Mouse (Mus musculus) CD4-positive helper T cell, adult 2 months (primary cell): ENCODE measurements around the gene Hapln2.
A peak's percentile ranks its signal among the peaks of the same experiment; 100 is the strongest.

Source experiments
- DNase-seq: peaks from one replicate; pipeline ENCODE4 v3.0.0-alpha.2; 2012; ENCODE audit warnings: low read depth, missing footprints, low spot score

The Hapln2 gene

DNA sequence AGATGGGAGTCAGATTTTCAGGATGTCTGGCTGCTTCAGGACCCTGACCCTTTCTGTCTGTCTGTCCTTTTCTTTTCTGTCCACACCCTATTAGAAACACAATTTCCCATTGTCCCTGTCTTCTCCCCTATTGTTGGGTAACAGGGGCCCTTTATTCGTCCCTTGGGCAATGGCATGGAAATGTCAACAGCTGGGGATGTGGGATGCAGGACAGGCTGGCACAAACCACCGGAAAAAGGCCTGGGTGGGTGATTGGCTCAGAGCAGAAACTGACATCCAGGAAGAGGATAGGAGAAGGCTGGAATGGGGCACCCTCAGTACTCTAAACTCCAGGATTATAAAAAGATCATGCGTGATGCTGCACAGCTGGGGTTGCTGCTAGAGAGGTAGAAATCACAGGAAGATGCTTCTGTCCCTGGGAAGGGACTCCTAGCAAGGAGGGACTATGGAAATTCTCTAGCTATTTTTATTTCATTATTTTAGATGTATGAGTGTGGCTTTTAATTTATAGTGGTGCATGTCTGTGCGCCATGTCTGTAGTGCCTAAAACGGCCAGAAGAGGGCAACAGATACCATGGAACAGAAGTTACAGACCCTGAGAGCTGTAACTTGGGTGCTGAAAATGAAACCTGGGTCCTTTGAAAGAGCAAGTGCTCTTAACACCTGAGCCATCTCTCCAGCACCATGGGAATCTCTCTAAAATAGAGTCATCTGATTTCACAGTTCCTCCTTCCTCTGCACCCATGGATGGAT, at the start of gene Hapln2:
Hapln2 (minus strand) TSS at position 150 of the 753 bp plus-strand sequence.
- peak; percentile 8 for DNase-seq

GRCm38 (mm10) chr3:88074766-88075165, 47.4 kb upstream of the Hapln2 start:
- DNase-seq: no peak

- DNase-seq: no peak
These were observed 47.0 kb upstream of the Hapln2 start for GRCm38 (mm10) chr3:88074351-88074750.

DNA sequence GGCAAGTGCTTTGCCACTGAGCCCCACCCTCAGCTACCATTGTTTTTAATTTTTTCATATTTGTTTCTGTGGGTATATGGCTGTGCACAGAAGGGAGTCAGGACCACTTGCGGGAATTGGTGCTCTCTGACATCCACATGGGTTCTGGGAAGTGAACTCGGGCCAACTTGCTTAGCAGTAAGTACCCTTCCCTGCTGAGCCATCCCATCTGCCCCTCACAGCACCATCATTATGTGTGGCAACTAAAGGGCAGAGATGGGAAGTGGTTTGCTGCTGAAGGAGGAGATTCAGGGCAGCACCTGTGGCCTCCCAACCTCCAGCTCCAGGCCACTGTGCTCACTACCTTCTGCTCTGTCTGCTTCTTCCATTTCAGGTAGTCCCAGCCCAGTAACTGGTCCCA, 46.2 kb upstream of the Hapln2 start:
- no peak for DNase-seq

DNA sequence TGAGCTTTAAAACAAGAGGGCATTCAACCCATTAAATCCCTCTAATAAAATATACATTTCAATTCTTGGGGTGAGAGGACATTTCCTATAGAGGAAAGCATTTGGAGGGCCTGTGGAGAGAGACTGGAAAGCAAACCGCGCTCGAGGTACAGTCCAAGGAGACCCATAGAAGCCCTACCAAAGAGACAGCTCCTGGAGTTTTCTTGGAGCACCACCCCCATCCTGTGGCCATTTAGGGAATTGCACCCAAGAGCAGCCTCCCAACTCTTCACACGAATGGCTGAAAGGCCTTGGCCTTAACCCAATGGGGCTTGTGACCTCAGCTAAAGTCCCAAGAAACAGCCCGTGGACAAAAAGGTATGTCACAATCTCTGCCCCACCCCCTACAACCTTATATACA, 44.4 kb upstream of the Hapln2 start:
- DNase-seq: peak; percentile 73

DNA sequence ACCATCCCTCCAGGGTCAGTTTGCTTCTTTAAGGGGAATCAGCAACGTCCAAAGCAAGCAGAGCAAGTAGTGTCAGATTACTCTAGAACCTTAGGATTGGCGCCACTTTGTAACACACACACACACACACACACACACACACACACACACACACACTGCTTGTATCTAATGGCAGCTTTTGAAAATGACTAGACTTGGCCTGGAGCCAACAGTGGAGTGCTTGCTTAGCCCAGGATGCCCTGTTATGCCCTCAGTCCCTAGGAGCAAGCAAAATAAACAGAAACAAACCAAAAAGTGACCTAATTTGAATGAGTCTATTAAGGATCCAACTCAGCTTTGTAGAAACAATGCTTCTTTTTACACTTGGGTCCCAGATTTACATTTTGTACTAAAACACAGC, 41.0 kb upstream of the Hapln2 start:
- DNase-seq: no peak

- peak; percentile 91 for DNase-seq
These were observed 30.7 kb upstream of the Hapln2 start, which contains the start of gene Naxe for GRCm38 (mm10) chr3:88057902-88058696. Naxe (minus strand) TSS chr3:88058495.

GRCm38 (mm10) chr3:88057030-88057429, 29.6 kb upstream of the Hapln2 start:
- DNase-seq: no peak

DNA sequence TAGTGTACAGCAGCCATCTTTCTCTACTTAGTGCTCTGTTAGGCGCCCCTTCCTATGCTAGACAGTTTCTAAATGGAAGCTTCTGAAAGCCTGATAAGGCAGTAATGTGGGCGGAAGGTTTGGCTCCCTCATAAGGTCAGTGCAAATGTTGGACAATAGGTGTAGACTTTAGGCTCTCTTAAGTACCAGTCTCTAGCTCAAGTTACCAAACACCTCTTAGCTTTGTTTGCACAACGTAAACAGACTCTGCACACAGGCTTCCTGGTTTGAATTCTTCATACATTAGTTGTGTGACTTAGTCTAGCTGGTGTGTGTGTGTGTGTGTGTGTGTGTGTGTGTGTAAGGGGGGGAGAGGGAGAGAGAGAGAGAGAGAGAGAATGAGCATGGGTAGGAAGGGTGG, 22.1 kb upstream of the Hapln2 start:
- DNase-seq: no peak

GRCm38 (mm10) chr3:88042661-88043421, 15.5 kb upstream of the Hapln2 start, which contains the start of gene Gpatch4:
Gpatch4 (plus strand) TSS chr3:88043108.
- peak; percentile 95 for DNase-seq

GRCm38 (mm10) chr3:88035561-88036293, 8.3 kb upstream of the Hapln2 start:
- DNase-seq: no peak

GRCm38 (mm10) chr3:88033506-88033905, 6.1 kb upstream of the Hapln2 start:
- DNase-seq: no peak

GRCm38 (mm10) chr3:88030608-88031395, 3.4 kb upstream of the Hapln2 start:
- DNase-seq: no peak

GRCm38 (mm10) chr3:88026823-88027222, 560 bp downstream of the Hapln2 start:
- DNase-seq: no peak

DNA sequence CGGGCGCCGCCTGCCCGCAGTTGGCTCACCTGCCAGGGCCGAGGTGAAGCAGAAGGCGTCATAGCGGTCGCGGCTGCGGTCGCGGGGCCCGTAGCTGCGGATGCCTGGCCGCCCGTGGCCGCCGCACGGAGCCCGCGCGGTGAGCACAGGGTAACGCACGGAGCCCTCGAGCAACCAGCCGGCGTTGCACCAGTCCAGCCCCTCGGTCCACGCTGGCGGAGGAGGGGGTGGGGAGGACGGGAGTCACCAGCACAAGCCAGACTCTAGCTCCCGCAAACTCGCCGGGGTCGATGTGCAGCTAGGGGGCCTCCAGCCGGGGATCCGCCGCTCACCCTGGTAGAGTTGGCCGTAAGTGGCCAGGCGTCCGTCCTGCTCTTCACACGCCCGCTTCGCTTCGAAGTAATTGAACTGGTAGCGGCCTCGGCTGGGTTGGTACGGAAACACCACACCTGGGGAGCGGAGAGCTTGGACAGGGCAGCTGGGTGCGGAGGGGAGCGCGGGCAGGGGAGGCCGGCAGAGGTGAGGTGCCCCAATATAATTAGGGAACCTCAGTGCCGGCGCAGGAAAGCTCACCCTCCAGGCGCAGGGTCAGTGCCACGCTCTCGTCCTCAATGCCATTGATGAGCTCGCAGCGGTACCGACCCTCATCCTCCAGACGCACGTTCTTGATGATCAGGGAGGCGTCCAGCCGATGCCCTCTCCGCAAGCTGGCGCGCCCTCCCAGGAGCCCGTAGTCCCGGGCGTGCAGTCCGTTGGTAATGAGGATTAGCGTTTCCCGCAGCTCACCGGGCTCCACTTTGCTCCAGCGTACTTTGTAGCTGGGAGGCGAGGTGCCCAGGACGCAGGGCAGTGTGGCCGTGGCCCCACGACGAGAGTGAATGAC, 4.0 kb downstream of the Hapln2 start:
- DNase-seq: peak; percentile 8

- peak; percentile 85 for DNase-seq
These were observed 4.8 kb downstream of the Hapln2 start for GRCm38 (mm10) chr3:88022322-88023191.

GRCm38 (mm10) chr3:88010634-88011265, 16.6 kb downstream of the Hapln2 start:
- peak; percentile 55 for DNase-seq
